Mouse (Mus musculus) induced T-regulatory cell, adult 2 months (primary cell): ENCODE measurements around the gene Hist1h2ad.

Source experiments
- DNase-seq: peaks from one replicate; pipeline ENCODE4 v3.0.0-alpha.2; 2012; ENCODE audit warnings: low read depth

Gene Hist1h2ad

GRCm38 (mm10) chr13:23621532-23622174 is 47.5 kb downstream of the Hist1h2ad start:
- peak; percentile 93 for DNase-seq

GRCm38 (mm10) chr13:23622175-23622671 is 48.0 kb downstream of the Hist1h2ad start, which contains the start of gene Hist1h1e:
TSS of gene Hist1h1e (minus strand) at chr13:23622558.
- peak; percentile 87 for DNase-seq

- DNase-seq = no peak
These were observed 48.8 kb downstream of the Hist1h2ad start for GRCm38 (mm10) chr13:23622861-23623450.
